Mouse (Mus musculus): ENCODE data around the gene Trim62. TPM values are rescaled to one million over a fixed set of nuclear protein-coding genes. Genes with fewer than 3 reads are reported as not detected.

Gene Trim62
- polyA plus RNA-seq, 1 experiment from 2014 or later, result 9.4 TPM

GRCm38 (mm10) chr4:128888436-128888990 lies 5.1 kb downstream of the Trim62 start:
- no peak for ATAC-seq (replicated peaks; ENCODE audit: low FRiP score)
- Histone ChIP-seq H3K9ac (ENCODE audit: low read length) (no peak overlapping the region), H3K27ac (ENCODE audit: low read depth, low read length) (no peak overlapping the region), H3K4me1 (replicated peaks; ENCODE audit: control insufficient read depth, insufficient read depth, low read length) (peaks cover 3% of the 10 kb centered on the region; the same call in 1 of the 2 replicates), H3K9me3 (ENCODE audit: control insufficient read depth, low read length) (no peaks in the 10 kb centered on the region), H3K36me3 (ENCODE audit: control insufficient read depth, insufficient read depth, low read length) (no peaks in the 10 kb centered on the region; the same call in 1 of the 2 replicates), H3K4me2 (ENCODE audit: low read depth, low read length, severe bottlenecking) (no peak overlapping the region), H3K27me3 (ENCODE audit: control insufficient read depth, insufficient read depth, low read length) (0 out of 2 replicates have a peak, but pooled peaks cover 4% of the 10 kb centered on the region), H3K4me3 (ENCODE audit: low read depth, low read length) (no peak overlapping the region)
- 91% methylated on average over 6 of the region's 6 CpGs for WGBS
- no peak for DNase-seq (ENCODE audit: low spot score)

DNA sequence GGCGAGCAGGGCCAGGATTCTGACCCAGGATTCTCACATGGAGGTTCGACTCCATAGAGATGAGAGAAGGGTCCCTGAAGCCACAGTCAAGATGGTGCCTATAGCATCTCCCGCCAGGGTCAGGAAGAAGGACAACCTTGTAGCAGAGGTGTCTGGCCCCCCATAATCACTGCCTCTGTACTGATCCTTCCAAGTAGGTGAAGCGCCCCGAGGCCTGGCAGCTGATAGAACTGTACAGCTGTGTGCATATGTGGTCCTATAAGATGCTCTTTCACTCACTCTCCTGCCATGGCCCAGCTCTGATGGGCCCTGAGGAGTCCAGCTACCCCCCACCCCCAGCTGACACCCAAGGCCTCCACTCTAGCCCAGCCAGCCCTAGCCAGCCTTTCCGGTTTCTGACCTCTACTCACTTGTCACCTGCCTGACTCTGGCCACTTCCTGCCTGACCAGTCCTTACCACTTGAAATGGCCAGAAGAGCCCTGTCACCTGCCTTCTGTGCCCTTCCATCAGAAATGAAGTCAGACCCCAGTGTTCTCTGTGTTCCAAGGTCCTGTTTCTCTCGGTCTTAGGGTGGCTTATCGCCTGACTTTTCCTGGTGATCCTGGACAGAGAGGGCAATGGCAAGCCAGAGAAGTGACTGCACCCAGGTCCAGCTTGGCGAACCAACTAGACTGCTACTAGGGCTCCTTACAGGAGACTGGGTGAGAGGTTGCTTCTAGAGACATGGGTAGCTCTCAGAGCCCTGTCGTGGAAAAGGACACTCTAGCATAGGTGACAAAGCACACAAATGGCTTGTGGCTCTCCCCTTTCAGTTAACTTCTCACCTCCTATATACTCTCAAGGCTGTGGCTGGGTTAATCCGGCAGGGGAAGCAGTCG lies 6.6 kb downstream of the Trim62 start:
- DNase-seq (ENCODE audit: low spot score) (no peak), ATAC-seq (replicated peaks; ENCODE audit: low FRiP score) (no peak)
- Histone ChIP-seq H3K4me2 (ENCODE audit: low read depth, low read length, severe bottlenecking) (no peak overlapping the region), H3K9me3 (ENCODE audit: control insufficient read depth, low read length) (no peaks in the 10 kb centered on the region), H3K36me3 (ENCODE audit: control insufficient read depth, insufficient read depth, low read length) (no peaks in the 10 kb centered on the region; the same call in 1 of the 2 replicates), H3K4me3 (ENCODE audit: low read depth, low read length) (no peak overlapping the region), H3K4me1 (replicated peaks; ENCODE audit: control insufficient read depth, insufficient read depth, low read length) (no peaks in the 10 kb centered on the region), H3K27ac (ENCODE audit: low read depth, low read length) (no peak overlapping the region), H3K27me3 (ENCODE audit: control insufficient read depth, insufficient read depth, low read length) (no peaks in the 10 kb centered on the region), H3K9ac (ENCODE audit: low read length) (no peak overlapping the region)
- 89% methylated on average over 12 of the region's 12 CpGs for WGBS

DNA sequence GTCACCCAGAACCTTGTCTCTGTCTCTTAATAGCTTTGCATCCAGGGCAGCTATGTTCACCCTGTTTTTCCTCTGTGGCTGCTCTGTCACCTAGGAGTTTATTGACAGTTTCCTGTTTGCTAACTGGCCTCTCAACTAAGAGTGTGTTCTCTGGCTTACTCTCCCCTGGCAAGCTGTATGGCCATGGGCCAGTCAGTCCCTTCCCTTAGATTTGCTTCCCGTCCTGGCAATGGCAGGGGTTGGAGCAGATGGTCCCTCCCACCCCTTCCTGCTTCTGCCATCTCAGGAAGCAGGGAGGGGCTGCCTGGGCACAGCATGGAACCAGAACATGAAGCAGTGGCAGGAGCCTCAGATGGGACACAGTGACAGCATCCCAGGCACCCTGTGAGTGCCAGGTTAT lies 7.8 kb downstream of the Trim62 start:
- Histone ChIP-seq H3K27me3 (ENCODE audit: control insufficient read depth, insufficient read depth, low read length) (no peaks in the 10 kb centered on the region), H3K27ac (ENCODE audit: low read depth, low read length) (no peak overlapping the region), H3K36me3 (ENCODE audit: control insufficient read depth, insufficient read depth, low read length) (no peaks in the 10 kb centered on the region), H3K9me3 (ENCODE audit: control insufficient read depth, low read length) (no peaks in the 10 kb centered on the region), H3K4me1 (replicated peaks; ENCODE audit: control insufficient read depth, insufficient read depth, low read length) (no peaks in the 10 kb centered on the region), H3K9ac (ENCODE audit: low read length) (no peak overlapping the region), H3K4me2 (ENCODE audit: low read depth, low read length, severe bottlenecking) (no peak overlapping the region), H3K4me3 (ENCODE audit: low read depth, low read length) (no peak overlapping the region)
- DNase-seq (ENCODE audit: low spot score), result no peak
- 50% methylated on average over 1 of the region's 1 CpGs for WGBS
- no peak for ATAC-seq (replicated peaks; ENCODE audit: low FRiP score)

GRCm38 (mm10) chr4:128891746-128892145 lies 8.4 kb downstream of the Trim62 start:
- no peaks in the 10 kb centered on the region for H3K36me3 ChIP-seq (ENCODE audit: control insufficient read depth, insufficient read depth, low read length)
- H3K4me1 ChIP-seq (replicated peaks; ENCODE audit: control insufficient read depth, insufficient read depth, low read length), result no peaks in the 10 kb centered on the region
- no peak overlapping the region for H3K27ac ChIP-seq (ENCODE audit: low read depth, low read length)
- H3K4me3 ChIP-seq (ENCODE audit: low read depth, low read length), result no peak overlapping the region
- WGBS, result 87% methylated on average over 6 of the region's 6 CpGs
- H3K4me2 ChIP-seq (ENCODE audit: low read depth, low read length, severe bottlenecking), result no peak overlapping the region
- H3K9ac ChIP-seq (ENCODE audit: low read length), result no peak overlapping the region
- no peak for ATAC-seq (replicated peaks; ENCODE audit: low FRiP score)
- no peaks in the 10 kb centered on the region for H3K27me3 ChIP-seq (ENCODE audit: control insufficient read depth, insufficient read depth, low read length)
- DNase-seq (ENCODE audit: low spot score), result no peak
- H3K9me3 ChIP-seq (ENCODE audit: control insufficient read depth, low read length), result no peaks in the 10 kb centered on the region

DNA sequence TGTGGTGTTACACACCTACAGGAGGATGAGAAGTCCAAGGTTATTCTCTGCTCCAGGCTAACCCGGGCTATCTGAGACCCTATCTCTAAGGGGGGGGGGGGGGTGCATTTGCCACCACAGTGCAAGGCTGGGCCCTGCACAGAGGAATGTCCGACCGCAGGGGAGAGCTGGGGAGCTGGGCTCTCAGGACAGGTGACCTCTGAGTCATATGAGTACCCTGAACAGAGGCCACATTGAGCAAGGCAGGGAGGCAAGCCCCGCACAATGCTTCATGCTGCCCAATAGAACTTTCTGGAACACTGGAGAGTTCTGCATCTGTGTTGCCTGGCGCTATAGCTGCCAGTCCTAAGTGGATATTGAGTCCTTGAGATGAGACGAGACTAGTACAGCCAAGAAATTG lies 8.8 kb downstream of the Trim62 start:
- ATAC-seq (replicated peaks; ENCODE audit: low FRiP score) (no peak), DNase-seq (ENCODE audit: low spot score) (no peak)
- Histone ChIP-seq H3K27ac (ENCODE audit: low read depth, low read length) (no peak overlapping the region), H3K36me3 (ENCODE audit: control insufficient read depth, insufficient read depth, low read length) (no peaks in the 10 kb centered on the region), H3K4me3 (ENCODE audit: low read depth, low read length) (no peak overlapping the region), H3K9me3 (ENCODE audit: control insufficient read depth, low read length) (no peaks in the 10 kb centered on the region), H3K4me1 (replicated peaks; ENCODE audit: control insufficient read depth, insufficient read depth, low read length) (no peaks in the 10 kb centered on the region), H3K9ac (ENCODE audit: low read length) (no peak overlapping the region), H3K4me2 (ENCODE audit: low read depth, low read length, severe bottlenecking) (no peak overlapping the region), H3K27me3 (ENCODE audit: control insufficient read depth, insufficient read depth, low read length) (no peaks in the 10 kb centered on the region)
- 75% methylated on average over 6 of the region's 6 CpGs for WGBS

DNA sequence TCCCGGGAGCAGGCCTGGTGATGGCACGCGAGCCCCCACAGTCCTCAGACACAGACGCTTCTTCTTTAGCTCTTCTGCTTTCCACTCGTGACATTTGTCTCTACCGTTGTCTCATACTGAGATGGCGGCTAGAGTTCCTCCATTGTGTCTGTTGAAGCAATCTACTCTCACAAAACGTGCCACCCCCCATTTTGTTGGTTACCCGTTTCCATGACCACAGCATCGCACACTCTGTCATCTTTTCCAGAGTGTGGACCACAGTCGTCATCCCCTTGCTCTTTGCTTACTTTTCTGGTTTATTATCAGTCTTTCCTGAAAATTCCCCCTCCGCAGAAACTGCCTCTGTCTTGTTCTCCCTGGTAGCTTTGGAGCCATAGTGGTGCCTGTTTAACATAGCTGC lies 10.7 kb downstream of the Trim62 start:
- no peaks in the 10 kb centered on the region for H3K27me3 ChIP-seq (ENCODE audit: control insufficient read depth, insufficient read depth, low read length)
- H3K27ac ChIP-seq (ENCODE audit: low read depth, low read length), result no peak overlapping the region
- peaks cover 5% of the 10 kb centered on the region for H3K4me1 ChIP-seq (replicated peaks; ENCODE audit: control insufficient read depth, insufficient read depth, low read length)
- no peaks in the 10 kb centered on the region for H3K36me3 ChIP-seq (ENCODE audit: control insufficient read depth, insufficient read depth, low read length)
- no peaks in the 10 kb centered on the region for H3K9me3 ChIP-seq (ENCODE audit: control insufficient read depth, low read length)
- no peak overlapping the region for H3K9ac ChIP-seq (ENCODE audit: low read length)
- DNase-seq (ENCODE audit: low spot score) (no peak), ATAC-seq (replicated peaks; ENCODE audit: low FRiP score) (no peak)
- H3K4me2 ChIP-seq (ENCODE audit: low read depth, low read length, severe bottlenecking), result no peak overlapping the region
- H3K4me3 ChIP-seq (ENCODE audit: low read depth, low read length), result no peak overlapping the region
- WGBS, result 83% methylated on average over 12 of the region's 12 CpGs

DNA sequence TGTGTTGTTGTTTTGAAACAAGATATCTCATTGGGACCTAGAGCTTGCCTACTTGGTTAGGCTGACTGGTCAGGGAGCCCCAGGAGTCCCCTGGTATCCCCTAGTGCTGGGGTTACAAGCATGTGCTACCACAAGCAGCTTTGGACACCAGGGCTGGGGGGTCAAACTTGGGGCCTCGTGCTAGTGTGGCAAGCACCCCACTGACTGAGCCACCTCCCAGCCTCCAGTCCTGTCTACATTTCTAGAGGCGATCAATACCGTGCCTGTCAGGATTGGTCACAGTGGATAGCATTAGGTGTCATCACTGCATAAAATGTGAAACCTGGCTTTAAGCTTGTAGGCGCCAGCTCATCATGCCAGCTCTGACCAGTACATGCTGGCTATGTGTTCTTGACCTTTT lies 12.5 kb downstream of the Trim62 start:
- no peak overlapping the region for H3K4me3 ChIP-seq (ENCODE audit: low read depth, low read length)
- WGBS, result 97% methylated on average over 4 of the region's 4 CpGs
- H3K9me3 ChIP-seq (ENCODE audit: control insufficient read depth, low read length), result no peaks in the 10 kb centered on the region
- H3K4me1 ChIP-seq (replicated peaks; ENCODE audit: control insufficient read depth, insufficient read depth, low read length), result peaks cover 9% of the 10 kb centered on the region
- DNase-seq (ENCODE audit: low spot score) (no peak), ATAC-seq (replicated peaks; ENCODE audit: low FRiP score) (no peak)
- no peak overlapping the region for H3K9ac ChIP-seq (ENCODE audit: low read length)
- H3K36me3 ChIP-seq (ENCODE audit: control insufficient read depth, insufficient read depth, low read length), result no peaks in the 10 kb centered on the region
- no peak overlapping the region for H3K27ac ChIP-seq (ENCODE audit: low read depth, low read length)
- no peak overlapping the region for H3K4me2 ChIP-seq (ENCODE audit: low read depth, low read length, severe bottlenecking)
- H3K27me3 ChIP-seq (ENCODE audit: control insufficient read depth, insufficient read depth, low read length), result peaks cover 3% of the 10 kb centered on the region; the same call in 1 of the 2 replicates

- Histone ChIP-seq H3K4me2 (ENCODE audit: low read depth, low read length, severe bottlenecking) (no peak overlapping the region), H3K27me3 (ENCODE audit: control insufficient read depth, insufficient read depth, low read length) (peaks cover 3% of the 10 kb centered on the region; the same call in 1 of the 2 replicates), H3K9ac (ENCODE audit: low read length) (no peak overlapping the region), H3K9me3 (ENCODE audit: control insufficient read depth, low read length) (no peaks in the 10 kb centered on the region), H3K4me1 (replicated peaks; ENCODE audit: control insufficient read depth, insufficient read depth, low read length) (peaks cover 9% of the 10 kb centered on the region), H3K4me3 (ENCODE audit: low read depth, low read length) (no peak overlapping the region), H3K36me3 (ENCODE audit: control insufficient read depth, insufficient read depth, low read length) (no peaks in the 10 kb centered on the region), H3K27ac (ENCODE audit: low read depth, low read length) (no peak overlapping the region)
- DNase-seq (ENCODE audit: low spot score) (no peak), ATAC-seq (replicated peaks; ENCODE audit: low FRiP score) (no peak)
- WGBS, result 94% methylated on average over 10 of the region's 10 CpGs
Measured at GRCm38 (mm10) chr4:128896667-128897066, 13.3 kb downstream of the Trim62 start.
